Mouse (Mus musculus): ENCODE results near the gene Ankrd39. TPM values are rescaled to one million over a fixed set of nuclear protein-coding genes. Genes with fewer than 3 reads are reported as not detected.

Ankrd39 gene
- polyA plus RNA-seq, 1 experiment, result 6.4 TPM

DNA sequence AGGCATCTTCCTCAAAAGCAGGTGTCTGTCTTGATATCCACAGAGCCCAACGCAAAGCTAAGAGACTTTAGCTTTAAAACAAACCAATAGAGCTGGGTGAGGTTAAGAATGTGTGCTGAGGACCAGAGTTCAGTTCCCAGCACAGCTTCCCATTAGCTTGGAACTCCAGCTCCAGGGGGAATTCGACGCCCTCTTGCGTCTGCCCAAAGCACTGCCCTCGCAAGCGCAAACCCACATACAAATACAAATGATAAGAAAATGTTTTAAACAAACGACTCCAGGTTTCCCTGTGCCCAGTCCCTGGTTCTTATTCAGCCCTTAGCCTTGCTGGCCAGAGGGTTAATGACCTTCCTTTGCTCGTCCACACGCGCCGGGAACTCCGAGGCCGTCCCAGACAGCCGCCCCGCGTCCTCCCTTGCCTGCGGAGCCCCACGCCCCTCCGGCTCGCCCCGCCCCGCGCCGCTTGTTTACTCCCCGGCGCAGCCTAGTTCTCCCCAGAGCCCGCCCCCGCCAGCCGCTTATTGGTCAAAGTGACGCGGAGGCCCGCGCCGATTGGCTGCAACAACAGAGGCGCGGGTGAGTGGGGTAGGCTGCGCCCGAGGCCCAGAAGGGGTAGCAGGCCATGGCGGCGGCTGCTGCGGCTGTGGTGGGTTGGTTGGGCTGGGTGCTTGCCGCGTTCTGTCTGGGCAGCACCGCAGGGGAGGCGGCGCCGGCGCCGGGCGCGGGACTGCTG lies 35.8 kb downstream of the Ankrd39 start, which contains the start of gene Cnnm3:
Gene Cnnm3, plus strand, starts transcription at position 579 of the 733 bp plus-strand sequence.
- Histone ChIP-seq H3K4me3 (ENCODE audit: low read depth, low read length) (peak within 1 kb of the TSS; percentile 78), H3K27ac (ENCODE audit: insufficient read depth, low read length) (0 out of 2 replicates have a peak within 1 kb of the TSS, but pooled peaks have one; percentile 11), H3K36me3 (ENCODE audit: control insufficient read depth, insufficient read depth, low read length, poor library complexity, severe bottlenecking) (0 out of 2 replicates have a peak, but pooled peaks cover 5% of the 10 kb centered on the region), H3K9me3 (replicated peaks; ENCODE audit: control insufficient read depth, insufficient read depth, low read length, poor library complexity, severe bottlenecking) (no peaks in the 10 kb centered on the region), H3K27me3 (ENCODE audit: control insufficient read depth, insufficient read depth, low read length, poor library complexity, severe bottlenecking) (no peaks in the 10 kb centered on the region), H3K4me1 (ENCODE audit: control insufficient read depth, insufficient read depth, low read length) (peaks cover 2% of the 10 kb centered on the region), H3K9ac (ENCODE audit: low read depth, poor library complexity, severe bottlenecking) (peak within 1 kb of the TSS; percentile 97)
- TF ChIP-seq CTCF (IDR thresholded peaks at IDR 0.05; ENCODE audit: low read depth, low read length) (peak; percentile 79), EP300 (IDR thresholded peaks at IDR 0.05; ENCODE audit: insufficient read depth, low read depth, low read length) (no peak), POLR2A (IDR thresholded peaks at IDR 0.05; ENCODE audit: insufficient read depth, low read length) (peak; percentile 84)

- Histone ChIP-seq H3K4me1 (ENCODE audit: control insufficient read depth, insufficient read depth, low read length) (no peaks in the 10 kb centered on the region), H3K27me3 (ENCODE audit: control insufficient read depth, insufficient read depth, low read length, poor library complexity, severe bottlenecking) (no peaks in the 10 kb centered on the region), H3K27ac (ENCODE audit: insufficient read depth, low read length) (no peak overlapping the region), H3K9me3 (replicated peaks; ENCODE audit: control insufficient read depth, insufficient read depth, low read length, poor library complexity, severe bottlenecking) (no peaks in the 10 kb centered on the region), H3K9ac (ENCODE audit: low read depth, poor library complexity, severe bottlenecking) (no peak overlapping the region), H3K36me3 (ENCODE audit: control insufficient read depth, insufficient read depth, low read length, poor library complexity, severe bottlenecking) (no peaks in the 10 kb centered on the region), H3K4me3 (ENCODE audit: low read depth, low read length) (no peak overlapping the region)
- TF ChIP-seq CTCF (IDR thresholded peaks at IDR 0.05; ENCODE audit: low read depth, low read length) (no peak), POLR2A (IDR thresholded peaks at IDR 0.05; ENCODE audit: insufficient read depth, low read length) (no peak), EP300 (IDR thresholded peaks at IDR 0.05; ENCODE audit: insufficient read depth, low read depth, low read length) (no peak)
Observed at GRCm38 (mm10) chr1:36508238-36508637, 39.0 kb downstream of the Ankrd39 start.

GRCm38 (mm10) chr1:36501261-36501660 lies 46.0 kb downstream of the Ankrd39 start:
- Histone ChIP-seq H3K4me3 (ENCODE audit: low read depth, low read length) (no peak overlapping the region), H3K4me1 (ENCODE audit: control insufficient read depth, insufficient read depth, low read length) (no peaks in the 10 kb centered on the region), H3K9ac (ENCODE audit: low read depth, poor library complexity, severe bottlenecking) (no peak overlapping the region), H3K36me3 (ENCODE audit: control insufficient read depth, insufficient read depth, low read length, poor library complexity, severe bottlenecking) (no peaks in the 10 kb centered on the region), H3K9me3 (replicated peaks; ENCODE audit: control insufficient read depth, insufficient read depth, low read length, poor library complexity, severe bottlenecking) (no peaks in the 10 kb centered on the region), H3K27me3 (ENCODE audit: control insufficient read depth, insufficient read depth, low read length, poor library complexity, severe bottlenecking) (no peaks in the 10 kb centered on the region), H3K27ac (ENCODE audit: insufficient read depth, low read length) (no peak overlapping the region)
- peak; percentile 96 for TF ChIP-seq CTCF (IDR thresholded peaks at IDR 0.05; ENCODE audit: low read depth, low read length)
- TF ChIP-seq EP300 (IDR thresholded peaks at IDR 0.05; ENCODE audit: insufficient read depth, low read depth, low read length), result no peak
- no peak for TF ChIP-seq POLR2A (IDR thresholded peaks at IDR 0.05; ENCODE audit: insufficient read depth, low read length)

DNA sequence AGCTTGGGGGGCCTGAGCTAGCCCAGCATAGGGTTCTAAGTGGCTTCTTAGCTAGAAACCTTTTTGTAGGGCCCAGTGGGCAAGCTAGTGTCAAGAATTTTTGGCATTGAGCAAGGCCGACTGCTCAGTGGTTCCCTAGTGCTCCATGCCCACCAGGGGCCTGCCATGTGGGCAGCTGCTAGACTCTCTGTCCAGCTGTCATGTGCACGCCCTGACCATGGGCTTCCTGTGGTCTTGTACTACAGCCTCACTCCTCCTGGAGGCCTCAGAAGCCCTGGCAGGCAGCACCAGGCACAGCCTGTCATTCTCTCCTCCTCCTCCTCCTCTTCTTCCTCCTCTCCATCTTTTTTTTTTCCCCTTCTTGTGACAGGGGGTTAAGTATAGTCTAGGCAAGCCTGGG lies 49.9 kb downstream of the Ankrd39 start:
- Histone ChIP-seq H3K4me3 (ENCODE audit: low read depth, low read length) (no peak overlapping the region), H3K36me3 (ENCODE audit: control insufficient read depth, insufficient read depth, low read length, poor library complexity, severe bottlenecking) (no peaks in the 10 kb centered on the region), H3K4me1 (ENCODE audit: control insufficient read depth, insufficient read depth, low read length) (no peaks in the 10 kb centered on the region), H3K27ac (ENCODE audit: insufficient read depth, low read length) (no peak overlapping the region), H3K9me3 (replicated peaks; ENCODE audit: control insufficient read depth, insufficient read depth, low read length, poor library complexity, severe bottlenecking) (no peaks in the 10 kb centered on the region), H3K9ac (ENCODE audit: low read depth, poor library complexity, severe bottlenecking) (no peak overlapping the region), H3K27me3 (ENCODE audit: control insufficient read depth, insufficient read depth, low read length, poor library complexity, severe bottlenecking) (no peaks in the 10 kb centered on the region)
- TF ChIP-seq EP300 (IDR thresholded peaks at IDR 0.05; ENCODE audit: insufficient read depth, low read depth, low read length), result no peak
- TF ChIP-seq CTCF (IDR thresholded peaks at IDR 0.05; ENCODE audit: low read depth, low read length), result no peak
- no peak for TF ChIP-seq POLR2A (IDR thresholded peaks at IDR 0.05; ENCODE audit: insufficient read depth, low read length)

GRCm38 (mm10) chr1:36496719-36497118 lies 50.5 kb downstream of the Ankrd39 start:
- no peaks in the 10 kb centered on the region for H3K27me3 ChIP-seq (ENCODE audit: control insufficient read depth, insufficient read depth, low read length, poor library complexity, severe bottlenecking)
- H3K9me3 ChIP-seq (replicated peaks; ENCODE audit: control insufficient read depth, insufficient read depth, low read length, poor library complexity, severe bottlenecking), result no peaks in the 10 kb centered on the region
- no peak for TF ChIP-seq EP300 (IDR thresholded peaks at IDR 0.05; ENCODE audit: insufficient read depth, low read depth, low read length)
- TF ChIP-seq POLR2A (IDR thresholded peaks at IDR 0.05; ENCODE audit: insufficient read depth, low read length), result no peak
- peak; percentile 5 for TF ChIP-seq CTCF (IDR thresholded peaks at IDR 0.05; ENCODE audit: low read depth, low read length)
- H3K4me3 ChIP-seq (ENCODE audit: low read depth, low read length), result no peak overlapping the region
- H3K4me1 ChIP-seq (ENCODE audit: control insufficient read depth, insufficient read depth, low read length), result no peaks in the 10 kb centered on the region
- no peak overlapping the region for H3K9ac ChIP-seq (ENCODE audit: low read depth, poor library complexity, severe bottlenecking)
- no peaks in the 10 kb centered on the region for H3K36me3 ChIP-seq (ENCODE audit: control insufficient read depth, insufficient read depth, low read length, poor library complexity, severe bottlenecking)
- no peak overlapping the region for H3K27ac ChIP-seq (ENCODE audit: insufficient read depth, low read length)

GRCm38 (mm10) chr1:36493299-36493698 lies 53.9 kb downstream of the Ankrd39 start:
- Histone ChIP-seq H3K27me3 (ENCODE audit: control insufficient read depth, insufficient read depth, low read length, poor library complexity, severe bottlenecking) (no peaks in the 10 kb centered on the region), H3K4me3 (ENCODE audit: low read depth, low read length) (no peak overlapping the region), H3K9me3 (replicated peaks; ENCODE audit: control insufficient read depth, insufficient read depth, low read length, poor library complexity, severe bottlenecking) (no peaks in the 10 kb centered on the region), H3K9ac (ENCODE audit: low read depth, poor library complexity, severe bottlenecking) (no peak overlapping the region), H3K27ac (ENCODE audit: insufficient read depth, low read length) (no peak overlapping the region), H3K4me1 (ENCODE audit: control insufficient read depth, insufficient read depth, low read length) (no peaks in the 10 kb centered on the region), H3K36me3 (ENCODE audit: control insufficient read depth, insufficient read depth, low read length, poor library complexity, severe bottlenecking) (no peaks in the 10 kb centered on the region)
- TF ChIP-seq EP300 (IDR thresholded peaks at IDR 0.05; ENCODE audit: insufficient read depth, low read depth, low read length) (no peak), POLR2A (IDR thresholded peaks at IDR 0.05; ENCODE audit: insufficient read depth, low read length) (no peak), CTCF (IDR thresholded peaks at IDR 0.05; ENCODE audit: low read depth, low read length) (no peak)

All from ES-Bruce4 (cell line).